Comparison of ENCODE assay signal across 15 mouse cellular contexts in genomic region chr14:53901103-53901502, GRCm38 (mm10).
A peak's percentile ranks its signal among the peaks of the same experiment; 100 is the strongest.
DNase-seq lines count a peak whose midpoint lies in the region; ATAC-seq lines count a peak whose summit lies in the region.
"Had no signal": no experiment of that assay in that cellular context is flagged by ENCODE, and none has a peak within 500 bp of the region (broad histone marks: within the 10 kb centered on the region; RNA-seq: fewer than 3 reads in every experiment).

No protein-coding gene starts in this region.

- 85% methylated on average over 1 of the region's 1 CpGs for WGBS in heart, embryonic 12.5 days

- H3K9me3 ChIP-seq in heart, embryonic 12.5 days (replicated peaks) = no peaks in the 10 kb centered on the region
- H3K9me3 ChIP-seq: embryonic facial prominence, embryonic 12.5 days had no signal

- no peak for ATAC-seq in heart, embryonic 12.5 days (ENCODE audit: insufficient number of reproducible peaks, low FRiP score)

- DNase-seq in frontal cortex, postnatal 36 days (ENCODE audit: low spot score in 2 of 2) = peak; percentile 5 to 28
- DNase-seq in frontal cortex, postnatal 25 days (ENCODE audit: low spot score in 2 of 2) = no peak
- DNase-seq in left cerebral cortex, adult 18-20 months (ENCODE audit: low spot score in 2 of 2) = peak; percentile 3 to 4
- DNase-seq in left cerebral cortex, postnatal 36 days (ENCODE audit: low spot score in 2 of 2) = no peak
- DNase-seq in right cerebral cortex, adult 18-20 months = peak; percentile 3
- no peak for DNase-seq in right cerebral cortex, postnatal 25 days
- DNase-seq in right cerebral cortex, postnatal 4 days = peak; percentile 8
- DNase-seq: cerebellum, adult 11-12 months; gastrocnemius, adult 2 months; heart, postnatal 10 days; lung, postnatal 10 days had no signal

- no peak overlapping the region for H3K4me3 ChIP-seq in heart, embryonic 12.5 days
- H3K4me3 ChIP-seq: embryonic facial prominence, embryonic 12.5 days; gastrocnemius, adult 2 months; megakaryocyte, embryonic 14.5 days had no signal

- H3K9ac ChIP-seq in heart, embryonic 12.5 days = no peak overlapping the region
- H3K9ac ChIP-seq: embryonic facial prominence, embryonic 12.5 days had no signal

- intact Hi-C loops in left cerebral cortex, postnatal 36 days (cut with DNase I) = no loop called here

- no peak overlapping the region for H3K27ac ChIP-seq in heart, embryonic 12.5 days (ENCODE audit: poor library complexity, severe bottlenecking)
- H3K27ac ChIP-seq: embryonic facial prominence, embryonic 12.5 days; gastrocnemius, adult 2 months had no signal

- H3K4me1 ChIP-seq in heart, embryonic 12.5 days (replicated peaks) = no peaks in the 10 kb centered on the region
- H3K4me1 ChIP-seq: embryonic facial prominence, embryonic 12.5 days had no signal

- H3K27me3 ChIP-seq in heart, embryonic 12.5 days (replicated peaks) = no peaks in the 10 kb centered on the region
- H3K27me3 ChIP-seq: embryonic facial prominence, embryonic 12.5 days; megakaryocyte, embryonic 14.5 days had no signal

- H3K36me3 ChIP-seq in heart, embryonic 12.5 days = no peaks in the 10 kb centered on the region
- H3K36me3 ChIP-seq: embryonic facial prominence, embryonic 12.5 days had no signal

- H3K4me2 ChIP-seq in heart, embryonic 12.5 days = no peak overlapping the region
- H3K4me2 ChIP-seq: embryonic facial prominence, embryonic 12.5 days; liver, embryonic 11.5 days had no signal

Comparison
In these comparisons a context has a peak if more than half of its experiments do, and no peak if none do; other contexts are left out.
1. DNase-seq: peak in frontal cortex, postnatal 36 days (2 of 2), left cerebral cortex, adult 18-20 months (2 of 2), right cerebral cortex, adult 18-20 months (single experiment) and right cerebral cortex, postnatal 4 days (single experiment); none in frontal cortex, postnatal 25 days (0 of 2), left cerebral cortex, postnatal 36 days (0 of 2) and right cerebral cortex, postnatal 25 days (single experiment).